Mouse (Mus musculus) liver, postnatal 0 days (tissue): ENCODE results near the gene Lctl.

Experiments used
- CTCF ChIP-seq: sonication (generic); IDR thresholded peaks from 2 replicates; pipeline ENCODE4 v1.5.1; 2016; ENCODE audit warnings: antibody characterized with exemption, low read depth
- EP300 ChIP-seq: IDR thresholded peaks from 2 replicates; pipeline ENCODE4 v1.6.1; 2016; ENCODE audit warnings: antibody characterized with exemption, low read depth, mild to moderate bottlenecking

DNA sequence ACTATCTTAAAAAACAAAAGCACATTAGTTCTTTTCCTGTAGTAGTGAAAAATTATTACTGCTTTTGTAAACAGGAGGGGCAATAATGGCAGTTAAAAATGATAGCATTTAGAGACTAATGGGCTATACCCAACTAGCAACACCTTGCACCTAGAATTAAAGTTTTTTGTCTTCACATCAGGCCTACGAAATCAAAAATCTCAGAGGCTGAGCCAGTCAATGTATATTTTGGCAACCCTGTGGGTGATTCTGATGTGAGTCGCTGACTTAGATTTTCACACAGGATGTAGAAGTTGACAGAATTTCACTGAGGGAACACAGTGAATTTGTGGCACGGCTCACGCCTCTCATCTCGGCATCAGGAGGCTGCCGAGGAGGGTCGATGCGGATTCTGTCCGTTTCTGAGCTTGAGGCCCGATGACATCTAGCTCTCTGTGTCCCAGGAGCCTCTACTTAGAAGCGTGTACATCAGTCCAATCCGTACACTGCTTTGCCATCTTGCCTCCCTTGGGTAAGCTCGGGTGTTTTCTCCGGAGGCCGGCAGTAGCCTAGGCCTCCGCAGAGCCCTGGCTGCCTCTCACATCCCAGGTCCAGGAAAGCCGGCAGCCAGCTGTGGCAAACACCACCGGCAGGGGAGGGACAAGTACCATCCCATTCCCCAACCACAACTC, 55.3 kb downstream of the Lctl start:
- TF ChIP-seq CTCF (no peak), EP300 (no peak)
